Mouse (Mus musculus) neutrophil, adult 65 days (primary cell): ENCODE measurements around the gene Tuba3a. TPM values are rescaled to one million over a fixed set of nuclear protein-coding genes. Genes with fewer than 3 reads are reported as not detected.

Source experiments
- total RNA-seq: library from RNA; stranded (reverse); gene quantifications from 2 replicates; pipeline ENCODE4 v1.2.4, GENCODE M21; 2023

Gene Tuba3a
- not detected in 2 replicates for total RNA-seq

GRCm38 (mm10) chr6:125285890-125286289 lies at the start of gene Tuba3a:
Gene Tuba3a (minus strand): TSS chr6:125286042.

GRCm38 (mm10) chr6:125320323-125320722 lies 34.5 kb upstream of the Tuba3a start, which contains the start of gene Scnn1a:
Gene Scnn1a (plus strand): TSS chr6:125320659.

GRCm38 (mm10) chr6:125313546-125314230 lies 27.8 kb upstream of the Tuba3a start, which contains the start of gene Ltbr:
Gene Ltbr (minus strand): TSS chr6:125313885.

GRCm38 (mm10) chr6:125236782-125237181 lies 49.1 kb downstream of the Tuba3a start, which contains the start of gene Cd27:
Gene Cd27 (minus strand): TSS chr6:125237010.

GRCm38 (mm10) chr6:125231117-125232044 lies 54.5 kb downstream of the Tuba3a start, which contains the start of gene Tapbpl:
Gene Tapbpl (minus strand): TSS chr6:125231860.

Other genes with a start within 250 kb of the Tuba3a start
- 87.7 and 100 TPM in 2 replicates for gene Ing4, start 246.3 kb downstream of the Tuba3a start, total RNA-seq
- gene Acrbp, start 236.4 kb downstream of the Tuba3a start, total RNA-seq = 7.1 and 8.5 TPM in 2 replicates
- 5.1 and 6.8 TPM in 2 replicates for gene Lpar5, start 218.1 kb downstream of the Tuba3a start, total RNA-seq
- gene Chd4, start 190.1 kb downstream of the Tuba3a start, total RNA-seq = 185 and 239 TPM in 2 replicates
- gene Nop2, start 154.1 kb downstream of the Tuba3a start, total RNA-seq = 13.5 and 20.0 TPM in 2 replicates
- 24.7 and 34.6 TPM in 2 replicates for gene Iffo1, start 140.8 kb downstream of the Tuba3a start, total RNA-seq
- 693 and 1,543 TPM in 2 replicates for gene Gapdh, start 119.6 kb downstream of the Tuba3a start, total RNA-seq
- gene Ncapd2, start 94.3 kb downstream of the Tuba3a start, total RNA-seq = 167 and 197 TPM in 2 replicates
- gene Mrpl51, start 94.2 kb downstream of the Tuba3a start, total RNA-seq = 32.2 and 40.1 TPM in 2 replicates
- 19.8 and 26.2 TPM in 2 replicates for gene Vamp1, start 70.5 kb downstream of the Tuba3a start, total RNA-seq
- 10.2 and 11.2 TPM in 2 replicates for gene Tapbpl, start 54.2 kb downstream of the Tuba3a start, total RNA-seq
- 0.25 and 0.51 TPM in 2 replicates for gene Cd27, start 49.0 kb downstream of the Tuba3a start, total RNA-seq
- gene Ltbr, start 27.8 kb upstream of the Tuba3a start, total RNA-seq = 45.2 and 64.4 TPM in 2 replicates
- 10.9 and 11.0 TPM in 2 replicates for gene Scnn1a, start 34.6 kb upstream of the Tuba3a start, total RNA-seq
- gene Tnfrsf1a, start 63.3 kb upstream of the Tuba3a start, total RNA-seq = 352 and 391 TPM in 2 replicates
- not detected in 2 replicates for gene Plekhg6, start 94.8 kb upstream of the Tuba3a start, total RNA-seq
- 304 and 333 TPM in 2 replicates for gene Cd9, start 208.7 kb upstream of the Tuba3a start, total RNA-seq